Mouse (Mus musculus) midbrain, postnatal 0 days (tissue): ENCODE measurements around the gene H2-DMb2. TPM values are rescaled to one million over a fixed set of nuclear protein-coding genes. Genes with fewer than 3 reads are reported as not detected.
A peak's percentile ranks its signal among the peaks of the same experiment; 100 is the strongest.

ENCODE experiments used
- ATAC-seq: fragments of 200-750 bp; cut with Nextera tagmentation; 2 replicates; pipeline ENCODE4 v1.8.0; 2017; ENCODE audit warnings: moderate number of reproducible peaks, mild to moderate bottlenecking, moderate TSS enrichment, moderate library complexity; ENCODE audit not compliant: low FRiP score
- DNase-seq: peaks from one replicate; pipeline ENCODE4 v3.0.0-alpha.2; 2015; ENCODE audit warnings: low spot score
- H3K27ac ChIP-seq: fragments of 300-500 bp; sonication (generic); 2 replicates; pipeline ENCODE4 v1.5.1; 2014; ENCODE audit warnings: low read depth, mild to moderate bottlenecking, low read length, mixed read lengths
- H3K27me3 ChIP-seq: fragments of 300-500 bp; sonication (generic); 2 replicates; pipeline ENCODE4 v1.6.1; 2014; ENCODE audit warnings: low read length, control low read depth, mixed read lengths; ENCODE audit not compliant: insufficient read depth
- H3K36me3 ChIP-seq: fragments of 300-500 bp; sonication (generic); 2 replicates; pipeline ENCODE4 v1.6.1; 2014; ENCODE audit warnings: low read length, control low read depth, mixed read lengths; ENCODE audit not compliant: insufficient read depth
- H3K4me1 ChIP-seq: fragments of 300-500 bp; sonication (generic); 2 replicates; pipeline ENCODE4 v1.6.1; 2014; ENCODE audit warnings: mild to moderate bottlenecking, control low read depth, antibody characterized with exemption, low read length, mixed read lengths; ENCODE audit not compliant: insufficient read depth
- H3K4me2 ChIP-seq: fragments of 300-500 bp; sonication (generic); 2 replicates; pipeline ENCODE4 v1.6.1; 2014; ENCODE audit warnings: low read depth, mild to moderate bottlenecking, low read length, mixed read lengths; ENCODE audit not compliant: poor library complexity, severe bottlenecking
- H3K4me3 ChIP-seq: fragments of 300-500 bp; sonication (generic); 2 replicates; pipeline ENCODE4 v1.5.1; 2014; ENCODE audit warnings: low read depth, mild to moderate bottlenecking, low read length, moderate library complexity
- H3K9ac ChIP-seq: fragments of 300-500 bp; sonication (generic); replicated peaks from 2 replicates; pipeline ENCODE4 v1.6.1; 2014; ENCODE audit warnings: mild to moderate bottlenecking, low read length, moderate library complexity, mixed read lengths; ENCODE audit not compliant: poor library complexity, severe bottlenecking
- H3K9me3 ChIP-seq: fragments of 300-500 bp; sonication (generic); 2 replicates; pipeline ENCODE4 v1.6.1; 2016; ENCODE audit warnings: low read length, control low read depth
- CTCF ChIP-seq: IDR thresholded peaks from 2 replicates; pipeline ENCODE4 v1.5.1; 2016; ENCODE audit warnings: antibody characterized with exemption, mild to moderate bottlenecking
- WGBS: fragments of 180-500 bp; shearing (Covaris S2); extraction: QIAGEN DNeasy Blood & Tissue Kit; methylation state at CpG from one replicate; pipeline ENCODE4 v1.1.7; 2014; 5-methylcytosine and 5-hydroxymethylcytosine counted together
- polyA plus RNA-seq: library from polyadenylated mRNA; unstranded; fragments of >200 nt; fragmentation: Nextera tagmentation; extraction: Ambion mirVana; gene quantifications from 2 replicates; pipeline ENCODE4 v1.2.1, GENCODE M21; 2015
- total RNA-seq: library from RNA; depleted of rRNA; stranded (reverse); fragments of >200 nt; gene quantifications from 2 replicates; pipeline ENCODE4 v1.2.3, GENCODE M21; 2014

The H2-DMb2 gene
- total and polyA plus RNA-seq, 2 experiments from 2014 or later: 0.16 to 1.6 TPM

DNA sequence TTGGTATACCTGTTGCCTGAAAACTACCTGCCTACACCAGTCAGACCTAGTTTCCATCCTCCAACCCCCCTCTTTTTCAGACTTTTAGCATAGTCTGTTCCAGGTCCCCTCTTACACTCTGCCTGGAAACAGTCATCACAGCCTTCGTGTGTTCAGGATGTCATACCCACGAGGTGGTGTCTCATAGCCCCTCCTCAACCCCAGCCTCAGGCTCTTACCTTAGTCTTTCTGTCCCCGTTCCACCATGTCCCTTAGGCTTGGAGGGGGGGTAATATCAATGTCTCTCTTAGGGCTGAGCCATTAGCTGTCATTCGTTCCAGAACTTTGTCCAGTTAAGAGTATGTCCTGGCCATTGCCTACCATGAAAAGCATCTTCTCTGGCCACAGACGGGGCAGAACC lies 41.9 kb upstream of the H2-DMb2 start:
- Histone ChIP-seq H3K9me3 (no peaks in the 10 kb centered on the region; the same call in 1 of the 2 replicates), H3K4me1 (no peaks in the 10 kb centered on the region), H3K27ac (no peak overlapping the region), H3K4me3 (no peak overlapping the region), H3K27me3 (no peaks in the 10 kb centered on the region), H3K4me2 (no peak overlapping the region), H3K9ac (no peak overlapping the region), H3K36me3 (no peaks in the 10 kb centered on the region)
- no peak for DNase-seq
- WGBS: 33% methylated on average over 5 of the region's 5 CpGs
- ATAC-seq: 0 out of 2 replicates have a peak, but pooled peaks have one; percentile 23
- TF ChIP-seq CTCF: no peak

DNA sequence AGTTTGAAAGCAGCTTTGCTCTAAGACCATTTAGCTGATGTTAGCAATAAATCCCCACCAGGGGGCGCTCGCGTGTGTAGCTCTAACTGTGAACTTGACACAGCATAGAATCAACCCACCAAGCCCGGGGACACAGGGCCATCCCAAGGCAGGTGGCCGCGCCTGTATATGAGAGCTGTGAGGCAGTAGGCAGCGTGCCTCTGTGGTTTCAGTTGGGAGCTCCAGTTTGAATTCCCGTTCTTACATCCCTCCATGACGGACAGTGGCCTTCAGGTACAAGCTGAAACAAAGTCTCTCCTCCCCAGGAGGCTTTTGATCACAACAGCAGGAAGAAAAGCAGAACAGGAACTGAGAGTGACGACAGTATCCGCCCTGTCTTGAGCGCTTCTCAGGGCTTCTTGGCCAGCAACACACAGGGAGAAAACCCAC lies 41.5 kb upstream of the H2-DMb2 start:
- Histone ChIP-seq H3K9ac (no peak overlapping the region), H3K36me3 (no peaks in the 10 kb centered on the region), H3K27ac (no peak overlapping the region), H3K4me1 (no peaks in the 10 kb centered on the region), H3K27me3 (no peaks in the 10 kb centered on the region), H3K4me2 (peak overlapping the region; percentile 36), H3K4me3 (0 out of 2 replicates have a peak overlapping the region, but pooled peaks have one; percentile 10), H3K9me3 (no peaks in the 10 kb centered on the region; the same call in 1 of the 2 replicates)
- peak; percentile 90 for TF ChIP-seq CTCF
- WGBS: 4% methylated on average over 12 of the region's 12 CpGs
- peak; percentile 94 for DNase-seq
- peak; percentile 78 for ATAC-seq

- H3K27me3 ChIP-seq: no peaks in the 10 kb centered on the region
- 81% methylated on average over 6 of the region's 6 CpGs for WGBS
- H3K9me3 ChIP-seq: no peaks in the 10 kb centered on the region; the same call in 1 of the 2 replicates
- 0 out of 2 replicates have a peak, but pooled peaks cover 3% of the 10 kb centered on the region for H3K36me3 ChIP-seq
- DNase-seq (no peak), ATAC-seq (no peak)
- H3K9ac ChIP-seq: no peak overlapping the region
- no peak for TF ChIP-seq CTCF
- H3K4me2 ChIP-seq: no peak overlapping the region
- H3K27ac ChIP-seq: no peak overlapping the region
- no peaks in the 10 kb centered on the region for H3K4me1 ChIP-seq
- no peak overlapping the region for H3K4me3 ChIP-seq
These were observed 40.3 kb upstream of the H2-DMb2 start for GRCm38 (mm10) chr17:34102831-34103230.

- Histone ChIP-seq H3K9ac (no peak overlapping the region), H3K4me3 (no peak overlapping the region), H3K27me3 (no peaks in the 10 kb centered on the region), H3K27ac (no peak overlapping the region), H3K36me3 (0 out of 2 replicates have a peak, but pooled peaks cover 3% of the 10 kb centered on the region), H3K4me2 (no peak overlapping the region), H3K4me1 (no peaks in the 10 kb centered on the region), H3K9me3 (no peaks in the 10 kb centered on the region; the same call in 1 of the 2 replicates)
- no peak for TF ChIP-seq CTCF
- DNase-seq (no peak), ATAC-seq (no peak)
- 84% methylated on average over 9 of the region's 9 CpGs for WGBS
These were observed 38.3 kb upstream of the H2-DMb2 start for GRCm38 (mm10) chr17:34104804-34105203.

- H3K36me3 ChIP-seq: peaks cover 12% of the 10 kb centered on the region
- no peak overlapping the region for H3K4me2 ChIP-seq
- no peak overlapping the region for H3K4me3 ChIP-seq
- H3K27ac ChIP-seq: no peak overlapping the region
- WGBS: 92% methylated on average over 7 of the region's 7 CpGs
- DNase-seq: no peak
- no peaks in the 10 kb centered on the region for H3K4me1 ChIP-seq
- no peak for TF ChIP-seq CTCF
- H3K9me3 ChIP-seq: no peaks in the 10 kb centered on the region; the same call in 1 of the 2 replicates
- no peak overlapping the region for H3K9ac ChIP-seq
- no peak for ATAC-seq
- no peaks in the 10 kb centered on the region for H3K27me3 ChIP-seq
These were observed 36.6 kb upstream of the H2-DMb2 start for GRCm38 (mm10) chr17:34106555-34106954.

- DNase-seq: no peak
These were observed 35.8 kb upstream of the H2-DMb2 start for GRCm38 (mm10) chr17:34107109-34107867.

More at GRCm38 (mm10) chr17:34107109-34107867, 35.8 kb upstream of the H2-DMb2 start:
- no peak overlapping the region for H3K4me2 ChIP-seq
- no peak overlapping the region for H3K27ac ChIP-seq
- WGBS: 86% methylated on average over 7 of the region's 7 CpGs
- H3K4me1 ChIP-seq: no peaks in the 10 kb centered on the region
- TF ChIP-seq CTCF: no peak
- no peak for ATAC-seq
- H3K36me3 ChIP-seq: peaks cover 18% of the 10 kb centered on the region
- H3K9ac ChIP-seq: no peak overlapping the region
- H3K27me3 ChIP-seq: no peaks in the 10 kb centered on the region
- H3K4me3 ChIP-seq: no peak overlapping the region
- H3K9me3 ChIP-seq: no peaks in the 10 kb centered on the region; the same call in 1 of the 2 replicates
